Mouse (Mus musculus): Measurements from ENCODE around the gene Brdt. TPM values are rescaled to one million over a fixed set of nuclear protein-coding genes. Genes with fewer than 3 reads are reported as not detected.
"Not testable (repeated sequence)": the region's sequence is repeated elsewhere in the genome, so short reads cannot be mapped to it uniquely, and the experiment has no call there.

Gene Brdt
- polyA plus RNA-seq, 1 experiment from 2014 or later: 2.9 TPM

DNA sequence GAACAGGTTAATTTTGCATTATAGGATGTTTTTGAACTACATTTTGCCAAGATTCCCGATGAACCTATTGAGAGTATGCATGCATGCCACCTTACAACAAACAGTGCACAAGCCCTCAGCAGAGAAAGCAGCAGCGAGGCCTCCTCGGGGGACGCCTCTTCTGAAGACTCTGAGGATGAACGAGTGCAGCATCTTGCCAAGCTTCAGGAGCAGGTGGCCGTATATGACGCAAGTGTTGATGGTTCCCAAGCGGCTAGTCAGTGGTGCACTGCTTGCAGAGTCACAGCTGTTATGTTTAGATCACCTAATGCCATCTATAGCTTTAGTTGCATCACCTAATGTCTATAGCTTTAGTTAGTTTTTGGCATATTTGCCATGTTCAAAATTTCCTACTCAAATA, 26.8 kb downstream of the Brdt start:
- Histone ChIP-seq H3K9ac (ENCODE audit: low read length) (no peak overlapping the region), H3K36me3 (ENCODE audit: control insufficient read depth, insufficient read depth, low read length) (no peaks in the 10 kb centered on the region), H3K4me2 (ENCODE audit: low read depth) (no peak overlapping the region), H3K27me3 (ENCODE audit: control insufficient read depth, insufficient read depth, low read length) (no peaks in the 10 kb centered on the region), H3K9me3 (ENCODE audit: control insufficient read depth, low read length) (no peaks in the 10 kb centered on the region), H3K27ac (ENCODE audit: low read depth, low read length) (no peak overlapping the region), H3K4me1 (ENCODE audit: control insufficient read depth, insufficient read depth, low read length) (no peaks in the 10 kb centered on the region), H3K4me3 (ENCODE audit: low read depth, low read length) (no peak overlapping the region)
- ATAC-seq (ENCODE audit: insufficient read depth, low FRiP score, low TSS enrichment) (no peak), DNase-seq (ENCODE audit: low spot score) (no peak)
- WGBS: 91% methylated on average over 8 of the region's 8 CpGs

DNA sequence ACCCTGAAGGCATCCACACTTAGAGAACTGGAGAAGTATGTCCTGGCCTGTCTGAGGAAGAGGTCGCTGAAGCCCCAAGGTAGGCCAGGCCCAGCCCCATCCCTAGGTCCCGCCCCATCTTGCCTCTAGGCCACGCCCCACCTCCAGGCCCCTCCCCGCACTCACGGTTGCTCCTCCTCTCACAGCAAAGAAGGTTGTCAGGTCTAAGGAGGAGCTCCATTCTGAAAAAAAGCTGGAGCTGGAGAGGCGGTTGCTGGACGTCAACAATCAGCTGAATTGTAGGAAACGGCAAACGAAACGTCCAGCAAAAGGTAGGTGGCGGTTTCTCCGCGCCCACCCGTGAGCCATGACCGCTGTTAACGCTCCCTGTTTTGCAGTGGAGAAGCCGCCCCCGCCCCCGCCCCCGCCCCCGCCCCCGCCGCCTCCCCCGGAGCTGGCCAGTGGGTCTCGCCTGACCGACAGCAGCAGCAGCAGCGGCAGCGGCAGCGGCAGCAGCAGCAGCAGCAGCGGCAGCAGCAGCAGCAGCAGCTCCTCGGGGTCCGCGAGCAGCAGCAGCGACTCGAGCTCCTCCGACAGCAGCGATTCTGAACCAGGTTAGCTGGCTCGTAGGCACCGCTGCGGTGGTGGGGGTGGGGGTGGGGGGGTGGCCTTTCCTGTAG, 28.6 kb downstream of the Brdt start:
- H3K27ac ChIP-seq (ENCODE audit: low read depth, low read length): peak overlapping the region; percentile 49; the same call in 1 of the 2 replicates

DNA sequence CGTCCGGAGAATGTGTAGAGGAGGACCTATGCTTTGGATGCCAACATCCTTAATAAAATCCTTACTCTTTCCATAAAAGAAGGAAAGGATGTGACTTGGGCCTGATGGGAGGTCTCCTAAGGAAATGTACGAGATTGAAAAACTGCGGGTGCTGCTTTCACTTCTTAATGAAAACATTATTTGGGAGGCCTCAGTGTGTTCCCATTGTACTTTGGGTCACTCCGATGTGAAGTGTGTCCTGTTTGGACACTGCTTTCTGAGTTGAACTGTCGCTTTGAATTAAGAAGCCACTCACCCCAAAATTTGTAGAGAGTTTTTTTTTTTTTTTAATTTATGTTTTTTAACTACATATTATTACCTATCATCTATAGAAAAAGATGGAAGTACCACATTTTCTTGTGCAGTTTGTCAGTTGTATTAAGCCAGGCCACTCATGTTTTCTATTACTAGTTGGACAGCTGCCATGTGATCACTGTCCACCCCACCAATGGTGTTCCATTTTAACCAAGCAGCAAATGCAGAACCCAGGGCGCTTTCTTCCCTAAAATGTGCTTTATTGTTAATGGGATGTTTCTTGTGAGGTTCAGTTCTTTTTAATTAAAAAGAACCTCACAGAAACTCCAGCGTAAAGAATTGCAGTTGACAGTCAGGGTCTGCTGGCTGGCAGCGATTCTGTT, 29.2 kb downstream of the Brdt start:
- WGBS: 29% methylated on average over 9 of the region's 9 CpGs
- H3K4me3 ChIP-seq (ENCODE audit: low read depth, low read length): peak overlapping the region; percentile 59
- peak overlapping the region; percentile 49; the same call in 1 of the 2 replicates for H3K27ac ChIP-seq (ENCODE audit: low read depth, low read length)
- DNase-seq (ENCODE audit: low spot score) (no peak), ATAC-seq (ENCODE audit: insufficient read depth, low FRiP score, low TSS enrichment) (no peak)
- no peaks in the 10 kb centered on the region for H3K9me3 ChIP-seq (ENCODE audit: control insufficient read depth, low read length)
- H3K9ac ChIP-seq (ENCODE audit: low read length): peak overlapping the region; percentile 54
- no peaks in the 10 kb centered on the region for H3K36me3 ChIP-seq (ENCODE audit: control insufficient read depth, insufficient read depth, low read length)
- H3K27me3 ChIP-seq (ENCODE audit: control insufficient read depth, insufficient read depth, low read length): no peaks in the 10 kb centered on the region
- no peaks in the 10 kb centered on the region for H3K4me1 ChIP-seq (ENCODE audit: control insufficient read depth, insufficient read depth, low read length)
- peak overlapping the region; percentile 48 for H3K4me2 ChIP-seq (ENCODE audit: low read depth)

More for the DNA sequence above, 28.6 kb downstream of the Brdt start:
- DNase-seq (ENCODE audit: low spot score) (peak; percentile 89), ATAC-seq (ENCODE audit: insufficient read depth, low FRiP score, low TSS enrichment) (peak; percentile 98)
- Histone ChIP-seq H3K4me3 (ENCODE audit: low read depth, low read length) (peak overlapping the region; percentile 59), H3K9ac (ENCODE audit: low read length) (peak overlapping the region; percentile 54), H3K4me1 (ENCODE audit: control insufficient read depth, insufficient read depth, low read length) (no peaks in the 10 kb centered on the region), H3K9me3 (ENCODE audit: control insufficient read depth, low read length) (no peaks in the 10 kb centered on the region), H3K4me2 (ENCODE audit: low read depth) (peak overlapping the region; percentile 48), H3K27me3 (ENCODE audit: control insufficient read depth, insufficient read depth, low read length) (no peaks in the 10 kb centered on the region), H3K36me3 (ENCODE audit: control insufficient read depth, insufficient read depth, low read length) (no peaks in the 10 kb centered on the region)
- 0% methylated on average over 32 of the region's 40 CpGs for WGBS

DNA sequence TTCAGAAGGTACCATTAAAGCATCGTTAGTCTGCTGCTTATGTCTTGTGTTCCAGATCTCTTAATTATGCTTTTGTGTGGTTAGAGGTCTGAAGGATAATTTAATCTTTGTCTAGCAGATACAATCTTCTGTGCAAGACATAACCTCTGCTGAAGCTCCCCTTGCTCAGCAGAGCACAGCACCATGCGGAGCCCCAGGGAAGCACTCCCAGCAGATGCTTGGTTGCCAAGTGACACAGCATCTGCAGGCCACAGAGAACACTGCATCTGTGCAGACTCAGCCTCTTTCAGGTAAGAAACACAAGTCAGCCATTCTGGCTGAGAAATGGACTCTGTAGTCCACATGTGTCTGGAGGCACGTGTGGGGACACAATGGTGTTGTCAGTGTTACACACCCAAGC, 39.1 kb downstream of the Brdt start:
- WGBS: 72% methylated on average over 3 of the region's 3 CpGs
- Histone ChIP-seq H3K4me2 (ENCODE audit: low read depth) (no peak overlapping the region), H3K4me1 (ENCODE audit: control insufficient read depth, insufficient read depth, low read length) (no peaks in the 10 kb centered on the region), H3K9ac (ENCODE audit: low read length) (no peak overlapping the region), H3K27ac (ENCODE audit: low read depth, low read length) (no peak overlapping the region), H3K4me3 (ENCODE audit: low read depth, low read length) (no peak overlapping the region), H3K27me3 (ENCODE audit: control insufficient read depth, insufficient read depth, low read length) (no peaks in the 10 kb centered on the region), H3K36me3 (ENCODE audit: control insufficient read depth, insufficient read depth, low read length) (0 out of 2 replicates have a peak, but pooled peaks cover 2% of the 10 kb centered on the region), H3K9me3 (ENCODE audit: control insufficient read depth, low read length) (no peaks in the 10 kb centered on the region)
- DNase-seq (ENCODE audit: low spot score) (peak; percentile 19), ATAC-seq (ENCODE audit: insufficient read depth, low FRiP score, low TSS enrichment) (no peak)

DNA sequence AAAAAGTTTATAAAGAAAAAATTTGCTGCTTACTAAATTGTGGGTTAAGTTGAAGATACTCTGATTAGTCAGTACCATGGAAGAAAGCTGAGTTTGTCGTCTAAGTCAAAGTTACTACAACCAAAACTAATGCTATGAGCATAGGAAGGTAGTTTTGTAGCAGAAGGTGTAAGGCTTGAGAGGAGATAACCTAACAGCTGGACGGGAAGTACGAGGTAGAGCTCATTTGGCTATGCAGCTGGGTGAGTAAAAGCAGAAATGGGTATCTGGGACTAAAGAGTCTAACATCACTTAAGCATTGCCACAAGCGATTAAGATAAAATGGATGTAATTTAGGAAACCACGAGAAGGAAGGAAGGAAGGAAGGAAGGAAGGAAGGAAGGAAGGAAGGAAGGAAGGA, 40.4 kb downstream of the Brdt start:
- no peak overlapping the region for H3K4me2 ChIP-seq (ENCODE audit: low read depth)
- DNase-seq (ENCODE audit: low spot score) (no peak), ATAC-seq (ENCODE audit: insufficient read depth, low FRiP score, low TSS enrichment) (no peak)
- WGBS: 77% methylated on average over 5 of the region's 5 CpGs
- no peak overlapping the region for H3K9ac ChIP-seq (ENCODE audit: low read length)
- 0 out of 2 replicates have a peak, but pooled peaks cover 2% of the 10 kb centered on the region for H3K36me3 ChIP-seq (ENCODE audit: control insufficient read depth, insufficient read depth, low read length)
- H3K4me1 ChIP-seq (ENCODE audit: control insufficient read depth, insufficient read depth, low read length): no peaks in the 10 kb centered on the region
- no peak overlapping the region for H3K27ac ChIP-seq (ENCODE audit: low read depth, low read length)
- no peaks in the 10 kb centered on the region for H3K9me3 ChIP-seq (ENCODE audit: control insufficient read depth, low read length)
- no peaks in the 10 kb centered on the region for H3K27me3 ChIP-seq (ENCODE audit: control insufficient read depth, insufficient read depth, low read length)
- no peak overlapping the region for H3K4me3 ChIP-seq (ENCODE audit: low read depth, low read length)

DNA sequence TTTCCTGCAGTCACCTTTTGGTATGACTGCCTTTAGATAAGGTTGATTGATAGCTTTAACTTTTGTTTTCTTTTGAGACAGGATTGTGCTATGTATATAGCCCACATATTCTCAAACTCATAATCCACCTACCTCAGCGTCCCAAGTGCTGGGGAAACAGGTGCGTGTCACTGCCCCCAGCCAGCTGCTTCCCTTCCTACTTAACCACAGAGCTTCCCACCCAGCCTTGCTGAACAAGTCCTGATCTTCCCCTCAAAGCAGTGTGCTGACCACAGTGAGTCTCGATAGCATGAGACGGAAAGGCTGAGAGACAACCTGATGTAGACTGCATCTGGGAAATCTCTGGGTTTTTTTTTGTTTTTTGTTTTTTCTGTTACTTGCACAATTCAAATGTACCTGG, 42.3 kb downstream of the Brdt start:
- no peaks in the 10 kb centered on the region for H3K27me3 ChIP-seq (ENCODE audit: control insufficient read depth, insufficient read depth, low read length)
- H3K4me3 ChIP-seq (ENCODE audit: low read depth, low read length): no peak overlapping the region
- no peaks in the 10 kb centered on the region for H3K9me3 ChIP-seq (ENCODE audit: control insufficient read depth, low read length)
- 0 out of 2 replicates have a peak, but pooled peaks cover 2% of the 10 kb centered on the region for H3K36me3 ChIP-seq (ENCODE audit: control insufficient read depth, insufficient read depth, low read length)
- H3K4me1 ChIP-seq (ENCODE audit: control insufficient read depth, insufficient read depth, low read length): no peaks in the 10 kb centered on the region
- DNase-seq (ENCODE audit: low spot score) (no peak), ATAC-seq (ENCODE audit: insufficient read depth, low FRiP score, low TSS enrichment) (no peak)
- H3K27ac ChIP-seq (ENCODE audit: low read depth, low read length): no peak overlapping the region
- WGBS: 94% methylated on average over 4 of the region's 4 CpGs
- H3K9ac ChIP-seq (ENCODE audit: low read length): no peak overlapping the region
- H3K4me2 ChIP-seq (ENCODE audit: low read depth): no peak overlapping the region

DNA sequence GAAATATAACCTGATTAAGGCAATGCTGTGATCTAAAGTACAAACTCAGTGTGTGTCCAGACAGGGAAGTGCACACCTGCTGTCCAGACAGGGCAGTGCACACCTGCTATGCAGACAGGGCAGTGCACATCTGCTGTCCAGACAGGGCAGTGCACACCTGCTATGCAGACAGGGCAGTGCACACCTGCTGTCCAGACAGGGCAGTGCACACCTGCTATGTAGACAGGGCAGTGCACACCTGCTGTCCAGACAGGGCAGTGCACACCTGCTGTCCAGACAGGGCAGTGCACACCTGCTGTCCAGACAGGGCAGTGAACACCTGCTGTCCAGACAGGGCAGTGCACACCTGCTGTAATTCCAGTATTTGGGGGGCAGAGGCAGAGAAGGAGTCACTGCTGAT, 55.5 kb downstream of the Brdt start:
- H3K4me2 ChIP-seq (ENCODE audit: low read depth); ATAC-seq (ENCODE audit: insufficient read depth, low FRiP score, low TSS enrichment); H3K27ac ChIP-seq (ENCODE audit: low read depth, low read length); H3K27me3 ChIP-seq (ENCODE audit: control insufficient read depth, insufficient read depth, low read length); H3K9me3 ChIP-seq (ENCODE audit: control insufficient read depth, low read length); H3K4me1 ChIP-seq (ENCODE audit: control insufficient read depth, insufficient read depth, low read length); H3K9ac ChIP-seq (ENCODE audit: low read length); H3K36me3 ChIP-seq (ENCODE audit: control insufficient read depth, insufficient read depth, low read length); DNase-seq (ENCODE audit: low spot score); H3K4me3 ChIP-seq (ENCODE audit: low read depth, low read length): not testable (repeated sequence)

DNA sequence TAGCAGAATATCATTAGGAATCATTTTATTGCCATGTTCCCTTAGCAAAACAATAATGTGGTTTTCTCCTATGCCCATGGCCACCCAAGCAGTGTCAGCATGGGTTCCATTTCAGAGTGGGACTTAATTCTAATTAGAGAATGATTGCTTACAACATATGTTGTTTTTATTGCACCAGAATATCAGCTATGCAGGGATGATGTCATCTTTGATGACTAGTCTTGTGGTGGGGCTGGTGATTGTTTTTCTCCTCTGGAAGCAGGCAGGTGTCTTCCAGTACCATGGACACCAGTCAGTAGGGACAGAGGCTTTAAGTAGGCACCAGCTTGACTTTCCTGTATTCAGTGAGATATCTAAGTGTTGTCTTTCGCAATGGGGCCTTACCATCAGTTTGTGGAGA, 56.8 kb downstream of the Brdt start:
- no peak overlapping the region for H3K4me3 ChIP-seq (ENCODE audit: low read depth, low read length)
- no peak for DNase-seq (ENCODE audit: low spot score)

DNA sequence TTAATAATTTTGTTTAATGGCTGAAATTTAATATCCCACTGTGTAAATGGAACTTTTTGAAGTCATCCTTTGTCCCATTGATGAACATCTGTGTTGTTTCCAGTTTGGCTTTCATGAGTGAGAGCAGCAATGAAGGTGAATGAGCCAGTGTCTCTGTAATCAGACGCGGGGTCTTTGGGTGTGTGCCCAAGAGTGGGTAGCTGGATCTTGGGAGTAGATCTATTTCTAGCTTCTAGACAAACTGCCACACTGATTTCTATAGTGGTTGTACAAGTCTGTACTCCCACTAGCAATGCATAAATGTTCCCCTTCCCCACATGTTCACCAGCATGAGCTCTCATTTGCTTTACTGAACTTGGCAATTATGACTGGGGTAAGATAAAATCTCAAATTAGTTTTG, 58.4 kb downstream of the Brdt start:
- H3K27ac ChIP-seq (ENCODE audit: low read depth, low read length): no peak overlapping the region
- H3K9ac ChIP-seq (ENCODE audit: low read length): no peak overlapping the region
- no peaks in the 10 kb centered on the region for H3K36me3 ChIP-seq (ENCODE audit: control insufficient read depth, insufficient read depth, low read length)
- WGBS: 95% methylated on average over 2 of the region's 2 CpGs
- no peaks in the 10 kb centered on the region for H3K27me3 ChIP-seq (ENCODE audit: control insufficient read depth, insufficient read depth, low read length)
- no peak overlapping the region for H3K4me3 ChIP-seq (ENCODE audit: low read depth, low read length)
- no peak overlapping the region for H3K4me2 ChIP-seq (ENCODE audit: low read depth)
- H3K4me1 ChIP-seq (ENCODE audit: control insufficient read depth, insufficient read depth, low read length): no peaks in the 10 kb centered on the region
- H3K9me3 ChIP-seq (ENCODE audit: control insufficient read depth, low read length): no peaks in the 10 kb centered on the region
- DNase-seq (ENCODE audit: low spot score) (no peak), ATAC-seq (ENCODE audit: insufficient read depth, low FRiP score, low TSS enrichment) (no peak)

More for the DNA sequence above, 56.8 kb downstream of the Brdt start:
- H3K27me3 ChIP-seq (ENCODE audit: control insufficient read depth, insufficient read depth, low read length): no peaks in the 10 kb centered on the region
- H3K9ac ChIP-seq (ENCODE audit: low read length): no peak overlapping the region
- H3K36me3 ChIP-seq (ENCODE audit: control insufficient read depth, insufficient read depth, low read length): no peaks in the 10 kb centered on the region
- 84% methylated on average over 1 of the region's 1 CpGs for WGBS
- no peak for ATAC-seq (ENCODE audit: insufficient read depth, low FRiP score, low TSS enrichment)
- no peaks in the 10 kb centered on the region for H3K9me3 ChIP-seq (ENCODE audit: control insufficient read depth, low read length)
- H3K4me2 ChIP-seq (ENCODE audit: low read depth): no peak overlapping the region
- H3K27ac ChIP-seq (ENCODE audit: low read depth, low read length): no peak overlapping the region
- no peaks in the 10 kb centered on the region for H3K4me1 ChIP-seq (ENCODE audit: control insufficient read depth, insufficient read depth, low read length)
